Mouse (Mus musculus) heart, postnatal 0 days (tissue): ENCODE measurements around the gene Tmem259.

Experiments used
- CTCF ChIP-seq: IDR thresholded peaks from 2 replicates; pipeline ENCODE4 v1.5.1; 2016; ENCODE audit warnings: antibody characterized with exemption, control low read depth, low read depth
- EP300 ChIP-seq: IDR thresholded peaks from 2 replicates; pipeline ENCODE4 v1.6.1; 2016; ENCODE audit warnings: antibody characterized with exemption, low read depth

GRCm38 (mm10) chr10:79970415-79971182 lies 13.5 kb downstream of the Tmem259 start, which contains the start of gene Grin3b:
- TF ChIP-seq EP300 (no peak), CTCF (no peak)
